Mouse (Mus musculus) CH12.LX (cell line): ENCODE data around the gene Onecut3.

Source experiments
- BHLHE40 ChIP-seq: IDR thresholded peaks from 2 replicates; pipeline ENCODE4 v1.6.1; 2011; ENCODE audit warnings: mild to moderate bottlenecking, low read depth, low read length, improper control_type of control experiment
- CTCF ChIP-seq, 2 experiments: IDR thresholded peaks in 1 of 2; conservative IDR thresholded peaks in 1 of 2; 2 replicates each; pipeline ENCODE4 v1.5.1; 2011 to 2012; ENCODE audit warnings: low read depth in 2 of 2, low read length in 2 of 2, improper control_type of control experiment in 1 of 2, inconsistent platforms in 1 of 2, mild to moderate bottlenecking in 1 of 2, moderate library complexity in 1 of 2
- JUND ChIP-seq: conservative IDR thresholded peaks from 2 replicates; pipeline ENCODE4 v1.6.1; 2011; ENCODE audit warnings: low read depth, low read length, improper control_type of control experiment
- KAT2A ChIP-seq: IDR thresholded peaks from 2 replicates; pipeline ENCODE4 v1.6.1; 2012; ENCODE audit warnings: low read length, improper control_type of control experiment, inconsistent platforms; ENCODE audit not compliant: insufficient replicate concordance
- MAX ChIP-seq: IDR thresholded peaks from 2 replicates; pipeline ENCODE4 v1.6.1; 2011; ENCODE audit warnings: low read length, improper control_type of control experiment
- MEF2A ChIP-seq: IDR thresholded peaks from 2 replicates; pipeline ENCODE4 v1.6.1; 2014; ENCODE audit warnings: low read depth, mild to moderate bottlenecking, inconsistent platforms, low read length, improper control_type of control experiment, borderline replicate concordance
- NRF1 ChIP-seq: IDR thresholded peaks from 2 replicates; pipeline ENCODE4 v1.6.1; 2014; ENCODE audit warnings: low read depth, mild to moderate bottlenecking, inconsistent platforms, low read length, improper control_type of control experiment, moderate library complexity
- POLR2A ChIP-seq: IDR thresholded peaks from 2 replicates; pipeline ENCODE4 v1.6.1; 2011; ENCODE audit warnings: low read depth, mild to moderate bottlenecking, improper control_type of control experiment, low read length
- UBTF ChIP-seq: IDR thresholded peaks from 2 replicates; pipeline ENCODE4 v1.6.1; 2012; ENCODE audit warnings: low read depth, mild to moderate bottlenecking, inconsistent platforms, low read length, improper control_type of control experiment, moderate library complexity
- USF1 ChIP-seq: IDR thresholded peaks from 2 replicates; pipeline ENCODE4 v1.6.1; 2014; ENCODE audit warnings: low read depth, mild to moderate bottlenecking, inconsistent platforms, low read length, improper control_type of control experiment
- ZC3H11A ChIP-seq: IDR thresholded peaks from 2 replicates; pipeline ENCODE4 v1.6.1; 2012; ENCODE audit warnings: low read depth, mild to moderate bottlenecking, inconsistent platforms, low read length, improper control_type of control experiment
- ZKSCAN1 ChIP-seq: IDR thresholded peaks from 2 replicates; pipeline ENCODE4 v1.6.1; 2012; ENCODE audit warnings: low read depth, inconsistent platforms, low read length, improper control_type of control experiment, borderline replicate concordance
- ZMIZ1 ChIP-seq: IDR thresholded peaks from 2 replicates; pipeline ENCODE4 v1.6.1; 2012; ENCODE audit warnings: low read depth, mild to moderate bottlenecking, inconsistent platforms, low read length, improper control_type of control experiment

DNA sequence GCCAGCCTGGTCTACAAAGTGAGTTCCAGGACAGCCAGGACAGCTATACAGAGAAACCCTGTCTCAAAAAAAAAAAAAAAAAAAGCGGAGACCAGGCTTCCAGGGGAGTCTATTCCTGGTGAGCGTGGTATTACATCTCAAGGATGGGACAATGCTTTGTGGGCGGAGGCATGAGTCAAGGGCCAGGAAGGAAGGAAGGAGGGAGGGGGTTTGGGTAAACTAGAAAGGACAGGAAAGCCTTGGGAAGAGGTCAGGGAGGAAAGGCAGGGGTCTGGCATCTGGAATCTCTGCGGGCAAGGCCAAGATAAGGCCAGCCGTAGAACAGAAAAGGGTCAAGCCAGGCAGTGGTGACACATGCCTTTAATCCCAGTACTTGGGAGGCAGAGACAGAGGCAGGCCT is 44.9 kb downstream of the Onecut3 start:
- TF ChIP-seq POLR2A (no peak), ZC3H11A (no peak), USF1 (no peak), ZMIZ1 (no peak), CTCF (conservative IDR thresholded peaks at IDR 0.05 in 1 of 2, IDR thresholded peaks at IDR 0.05 in 1 of 2; ENCODE audit: low read depth in 2 of 2, low read length in 2 of 2) (no peak), MAX (no peak), BHLHE40 (no peak), MEF2A (no peak), NRF1 (no peak), JUND (no peak), ZKSCAN1 (no peak), KAT2A (no peak), UBTF (no peak)
